ENCODE assay signal across 8 mouse cellular contexts in the genomic region with DNA sequence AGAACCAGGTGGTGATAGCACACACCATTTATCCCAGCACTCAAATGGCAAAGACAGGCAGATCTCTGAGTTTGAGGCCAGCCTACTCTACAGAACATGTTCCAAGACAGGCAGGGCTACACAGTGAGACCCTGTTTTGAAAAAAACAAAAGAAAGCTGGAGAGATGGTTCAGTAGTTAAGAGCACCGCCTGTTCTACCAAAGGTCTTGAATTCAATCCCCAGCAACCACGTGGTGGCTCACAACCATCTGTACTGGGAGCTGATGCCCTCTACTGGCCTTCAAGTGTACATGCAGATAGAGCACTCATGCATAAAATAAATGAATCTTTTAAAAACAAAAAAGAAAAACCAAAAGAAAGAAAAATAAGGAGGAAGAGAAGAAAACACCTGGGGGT. TPM values are rescaled to one million over a fixed set of nuclear protein-coding genes. Genes with fewer than 3 reads are reported as not detected.
DNase-seq lines count a peak whose midpoint lies in the region; ATAC-seq and TF ChIP-seq lines count a peak whose summit lies in the region.

No protein-coding gene starts in this region.

- H3K4me1 ChIP-seq in kidney, embryonic 16.5 days (ENCODE audit: insufficient read depth, low read length): peaks cover 6% of the 10 kb centered on the region
- H3K4me1 ChIP-seq in ES-E14 (ENCODE audit: control insufficient read depth in 2 of 2, insufficient read depth in 2 of 2, low read length in 2 of 2, poor library complexity in 1 of 2): peaks cover 5 to 28% of the 10 kb centered on the region in 2 experiments; a peak in 3 of 4 replicates
- peaks cover 16% of the 10 kb centered on the region for H3K4me1 ChIP-seq in liver, postnatal 0 days (ENCODE audit: insufficient read depth)

- 2% methylated on average over 2 of the region's 2 CpGs for WGBS in kidney, embryonic 16.5 days
- 5% methylated on average over 2 of the region's 2 CpGs for WGBS in liver, postnatal 0 days (ENCODE audit: insufficient replicate concordance)

- no peak overlapping the region for H3K9ac ChIP-seq in kidney, embryonic 16.5 days (replicated peaks; ENCODE audit: low read length)
- H3K9ac ChIP-seq in ES-E14 (ENCODE audit: insufficient read depth, low read depth, low read length, poor library complexity, severe bottlenecking): peak overlapping the region; percentile 36; the same call in 1 of the 2 replicates
- H3K9ac ChIP-seq in liver, postnatal 0 days (replicated peaks): no peak overlapping the region

- no peak overlapping the region for H3K27ac ChIP-seq in kidney, embryonic 16.5 days (ENCODE audit: low read length)
- peak overlapping the region; percentile 95; the same call in 1 of the 2 replicates for H3K27ac ChIP-seq in ES-E14 (ENCODE audit: insufficient read depth, low read depth, low read length, poor library complexity, severe bottlenecking)
- 0 out of 2 replicates have a peak overlapping the region, but pooled peaks have one; percentile 36 for H3K27ac ChIP-seq in liver, postnatal 0 days (ENCODE audit: low read depth)

- DNase-seq in kidney, adult 11 months: peak; percentile 54
- no peak for DNase-seq in ES-E14 (ENCODE audit: low read depth, low spot score)
- peak; percentile 63 for DNase-seq in embryo, embryonic 11 days
- peak; percentile 58 for DNase-seq in liver, postnatal 0 days
- peak; percentile 62 for DNase-seq in thymus, postnatal 14 days
- DNase-seq in heart, adult 11 months: no peak
- DNase-seq in gastrocnemius, postnatal 25 days: no peak

- no peaks in the 10 kb centered on the region for H3K27me3 ChIP-seq in kidney, embryonic 16.5 days (ENCODE audit: insufficient read depth, low read length)
- no peaks in the 10 kb centered on the region for H3K27me3 ChIP-seq in liver, postnatal 0 days (ENCODE audit: insufficient read depth, low read length)

- no peaks in the 10 kb centered on the region for H3K9me3 ChIP-seq in kidney, embryonic 16.5 days (ENCODE audit: low read length)
- H3K9me3 ChIP-seq in ES-E14 (ENCODE audit: control insufficient read depth, insufficient read depth, low read depth, low read length): no peaks in the 10 kb centered on the region
- H3K9me3 ChIP-seq in liver, postnatal 0 days (ENCODE audit: low read length): no peaks in the 10 kb centered on the region

- ATAC-seq in kidney, embryonic 16.5 days (ENCODE audit: low FRiP score, low TSS enrichment): no peak
- ATAC-seq in liver, postnatal 0 days: no peak

- TF ChIP-seq EP300 in liver, postnatal 0 days (IDR thresholded peaks at IDR 0.05; ENCODE audit: low read depth): no peak

- no peak overlapping the region for H3K4me2 ChIP-seq in kidney, embryonic 16.5 days (replicated peaks; ENCODE audit: low read depth, low read length)
- H3K4me2 ChIP-seq in liver, postnatal 0 days (ENCODE audit: low read depth, low read length): no peak overlapping the region

- TF ChIP-seq CTCF in liver, postnatal 0 days (IDR thresholded peaks at IDR 0.05; ENCODE audit: low read depth): peak; percentile 90

- no peaks in the 10 kb centered on the region for H3K36me3 ChIP-seq in kidney, embryonic 16.5 days (ENCODE audit: insufficient read depth, low read length)
- no peaks in the 10 kb centered on the region for H3K36me3 ChIP-seq in ES-E14 (ENCODE audit: control insufficient read depth, insufficient read depth, low read length, poor library complexity, severe bottlenecking)
- no peaks in the 10 kb centered on the region for H3K36me3 ChIP-seq in liver, postnatal 0 days (replicated peaks; ENCODE audit: insufficient read depth, low read length)

- H3K4me3 ChIP-seq in kidney, embryonic 16.5 days (ENCODE audit: low read length): no peak overlapping the region
- no peak overlapping the region for H3K4me3 ChIP-seq in ES-E14 (ENCODE audit: insufficient read depth in 1 of 2, low read depth in 1 of 2, low read length in 2 of 2, poor library complexity in 1 of 2, severe bottlenecking in 1 of 2)
- H3K4me3 ChIP-seq in liver, postnatal 0 days (ENCODE audit: low read depth, low read length): no peak overlapping the region

- in situ Hi-C loops in ES-E14 (cut with MboI; ENCODE audit: low sequenced_read_pairs in 2 of 2, unreplicated experiment in 2 of 2): loop anchor here in 1 of 2 experiments (25.0 kb wide), 1 partner anchor 327 kb away; a partner anchor contains a TSS

TF ChIP-seq in ES-E14, 5 proteins besides CTCF, POLR2A, EP300 and RAD21:
- TF ChIP-seq ZC3H11A (IDR thresholded peaks at IDR 0.05; ENCODE audit: borderline replicate concordance, low read depth, low read length): 0 out of 2 replicates have a peak, but pooled peaks have one; percentile 1
- no peak for TF ChIP-seq CHD2 (IDR thresholded peaks at IDR 0.05; ENCODE audit: low read depth, low read length)
- TF ChIP-seq ZNF384 (IDR thresholded peaks at IDR 0.05; ENCODE audit: low read depth, low read length): 0 out of 2 replicates have a peak, but pooled peaks have one; percentile 26
TF ChIP-seq in ES-E14: peak in this region for 2.

RNA-seq across cellular contexts. Expression of a gene that starts 5.5 kb away (rescaled TPM):
- 3.1 and 3.7 TPM in 2 replicates for polyA plus RNA-seq in kidney, embryonic 16.5 days (2015; fragmentation: Nextera tagmentation; extraction: Ambion mirVana)
- 26.7 and 28.3 TPM in 2 replicates for total RNA-seq in ES-E14 (2012; rRNA removed)
- 4.8 TPM in 2 replicates for polyA plus RNA-seq in liver, postnatal 0 days (2015; fragmentation: Nextera tagmentation; extraction: Ambion mirVana)
- under 1 TPM; 0.51 to 0.62 TPM for total RNA-seq in gastrocnemius, postnatal 25 days (2021)

RNA-seq across cellular contexts. Expression of a gene that starts 12.6 kb away (rescaled TPM):
- not detected in 2 replicates for polyA plus RNA-seq in kidney, embryonic 16.5 days (2015; fragmentation: Nextera tagmentation; extraction: Ambion mirVana)
- total RNA-seq in ES-E14 (2012; rRNA removed): 0.49 and 1.2 TPM in 2 replicates
- 0.33 TPM in 1 of 2 replicates, not detected in the other for polyA plus RNA-seq in liver, postnatal 0 days (2015; fragmentation: Nextera tagmentation; extraction: Ambion mirVana)
- not detected for total RNA-seq in gastrocnemius, postnatal 25 days (2021)

RNA-seq across cellular contexts. Expression of a gene that starts 13.7 kb away (rescaled TPM):
- 5.1 and 5.3 TPM in 2 replicates for polyA plus RNA-seq in kidney, embryonic 16.5 days (2015; fragmentation: Nextera tagmentation; extraction: Ambion mirVana)
- 51.2 and 87.1 TPM in 2 replicates for total RNA-seq in ES-E14 (2012; rRNA removed)
- 2.3 and 2.5 TPM in 2 replicates for polyA plus RNA-seq in liver, postnatal 0 days (2015; fragmentation: Nextera tagmentation; extraction: Ambion mirVana)
- 1 to 10 TPM; 2.0 to 3.0 TPM for total RNA-seq in gastrocnemius, postnatal 25 days (2021)

RNA-seq across cellular contexts. Expression of a gene that starts 16.8 kb away (rescaled TPM):
- 746 and 795 TPM in 2 replicates for polyA plus RNA-seq in kidney, embryonic 16.5 days (2015; fragmentation: Nextera tagmentation; extraction: Ambion mirVana)
- total RNA-seq in ES-E14 (2012; rRNA removed): 3,133 and 3,400 TPM in 2 replicates
- polyA plus RNA-seq in liver, postnatal 0 days (2015; fragmentation: Nextera tagmentation; extraction: Ambion mirVana): 543 and 557 TPM in 2 replicates
- 100 to 1,000 TPM; 527 to 576 TPM for total RNA-seq in gastrocnemius, postnatal 25 days (2021)

RNA-seq across cellular contexts. Expression of a gene that starts 43.2 kb away (rescaled TPM):
- polyA plus RNA-seq in kidney, embryonic 16.5 days (2015; fragmentation: Nextera tagmentation; extraction: Ambion mirVana): 71.8 and 75.6 TPM in 2 replicates
- 73.1 and 86.0 TPM in 2 replicates for total RNA-seq in ES-E14 (2012; rRNA removed)
- polyA plus RNA-seq in liver, postnatal 0 days (2015; fragmentation: Nextera tagmentation; extraction: Ambion mirVana): 10.7 and 11.8 TPM in 2 replicates
- under 1 TPM; 0.36 to 0.40 TPM for total RNA-seq in gastrocnemius, postnatal 25 days (2021)

Comparison
In these comparisons a context has a peak if more than half of its experiments do, and no peak if none do; other contexts are left out.
1. DNase-seq: peak in kidney, adult 11 months (single experiment), embryo, embryonic 11 days (single experiment), liver, postnatal 0 days (single experiment) and thymus, postnatal 14 days (single experiment); none in ES-E14 (single experiment), heart, adult 11 months (single experiment) and gastrocnemius, postnatal 25 days (single experiment).
2. RNA of a gene that starts 5.5 kb away (total RNA-seq): 26.7 to 28.3 TPM in ES-E14; 0.51 to 0.62 TPM in gastrocnemius, postnatal 25 days; every median in the first group is over 10 times any median in the second.
3. RNA of a gene that starts 13.7 kb away (total RNA-seq): 51.2 to 87.1 TPM in ES-E14; 2.0 to 3.0 TPM in gastrocnemius, postnatal 25 days; every median in the first group is over 10 times any median in the second.